Mouse (Mus musculus) right cerebral cortex, postnatal 4 days (tissue): Measurements from ENCODE around the gene C5ar1.

Experiments used
- DNase-seq: peaks from one replicate; pipeline ENCODE4 v3.0.0-alpha.2; 2022

C5ar1 gene

DNA sequence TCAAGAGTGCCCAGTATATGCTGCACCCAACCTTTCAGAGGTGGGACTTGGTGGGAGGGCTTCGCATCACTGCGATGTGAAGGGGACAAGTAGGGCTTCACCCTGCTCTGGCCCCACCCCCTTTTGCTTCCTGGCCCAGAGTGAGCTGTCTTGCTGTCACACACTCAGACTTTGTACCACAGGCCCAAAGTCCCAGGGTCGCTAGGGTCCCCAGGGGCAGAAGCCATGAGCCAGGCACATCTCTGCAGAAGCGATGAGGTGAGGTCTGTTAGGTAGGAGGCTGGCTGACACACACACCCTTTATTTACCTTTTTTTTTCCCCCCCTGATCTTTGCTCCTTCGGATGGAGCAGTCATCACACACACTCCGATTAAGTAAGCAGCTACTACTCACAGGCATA lies 46.1 kb downstream of the C5ar1 start:
- no peak for DNase-seq

DNA sequence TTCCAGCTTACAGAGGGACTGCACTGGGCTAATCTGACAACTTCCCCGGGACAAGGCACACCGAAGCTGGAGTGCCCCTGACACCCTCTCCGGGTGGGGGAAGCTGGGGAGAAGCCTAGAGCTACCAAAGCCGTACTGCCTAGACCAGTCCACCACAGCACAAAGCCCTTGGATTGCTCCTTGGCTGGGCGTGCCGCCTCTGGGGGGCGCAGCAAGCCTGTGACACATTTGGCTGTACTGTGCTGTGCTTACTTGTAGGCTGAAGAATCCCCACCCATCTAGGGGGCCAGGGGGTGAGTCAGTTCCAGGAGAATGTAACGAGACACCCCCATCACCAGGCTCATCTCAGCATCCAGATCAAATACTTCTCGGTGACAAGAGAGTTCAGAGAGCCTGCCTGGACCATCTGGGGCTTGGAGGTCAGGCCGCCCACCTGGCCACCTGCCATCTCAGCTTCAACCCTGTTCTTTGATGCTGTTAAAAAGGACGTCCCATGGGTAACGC lies 48.4 kb downstream of the C5ar1 start:
- no peak for DNase-seq

DNA sequence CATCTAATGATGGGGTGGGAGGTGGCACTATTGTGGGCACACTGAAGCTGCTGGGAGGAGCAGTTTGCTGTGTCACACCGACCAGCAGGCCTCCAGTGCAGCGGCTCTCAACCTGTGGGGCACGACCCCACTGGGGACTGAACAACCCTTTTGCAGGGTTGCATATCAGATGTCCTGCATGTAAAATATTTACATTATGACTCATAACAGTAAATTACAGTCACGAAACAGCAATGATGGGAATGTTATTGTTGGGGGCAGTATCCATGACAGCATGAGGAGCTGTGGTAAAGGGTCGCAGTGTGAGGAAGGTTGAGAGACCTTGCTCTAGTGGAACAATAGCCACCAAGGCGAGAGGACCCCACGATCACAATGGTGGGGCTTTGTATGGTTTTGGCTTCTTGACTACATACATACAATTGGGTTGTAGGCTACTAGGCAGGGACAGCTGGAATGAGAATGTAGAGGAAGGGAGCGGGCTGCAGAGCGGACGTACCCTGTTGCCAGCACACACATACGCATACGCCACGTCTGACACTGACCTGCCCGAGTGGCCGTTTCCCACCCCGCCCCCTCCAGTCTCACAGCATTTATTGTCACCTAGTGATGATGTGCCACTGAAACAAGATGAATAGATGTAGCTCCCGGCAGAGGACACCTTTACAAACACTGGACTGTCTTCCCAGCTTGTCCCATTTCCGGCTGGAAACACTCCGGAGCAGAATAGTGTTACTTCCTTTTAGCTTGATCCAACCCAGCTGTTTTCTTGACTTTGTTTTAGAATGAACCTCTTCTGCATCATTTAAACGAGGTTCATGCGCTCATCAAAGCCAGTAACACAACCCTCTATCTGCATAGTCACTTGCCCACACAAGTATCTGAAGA lies 50.3 kb downstream of the C5ar1 start:
- no peak for DNase-seq

- no peak for DNase-seq
Observed at GRCm38 (mm10) chr7:16207496-16207895, 51.8 kb downstream of the C5ar1 start.

DNA sequence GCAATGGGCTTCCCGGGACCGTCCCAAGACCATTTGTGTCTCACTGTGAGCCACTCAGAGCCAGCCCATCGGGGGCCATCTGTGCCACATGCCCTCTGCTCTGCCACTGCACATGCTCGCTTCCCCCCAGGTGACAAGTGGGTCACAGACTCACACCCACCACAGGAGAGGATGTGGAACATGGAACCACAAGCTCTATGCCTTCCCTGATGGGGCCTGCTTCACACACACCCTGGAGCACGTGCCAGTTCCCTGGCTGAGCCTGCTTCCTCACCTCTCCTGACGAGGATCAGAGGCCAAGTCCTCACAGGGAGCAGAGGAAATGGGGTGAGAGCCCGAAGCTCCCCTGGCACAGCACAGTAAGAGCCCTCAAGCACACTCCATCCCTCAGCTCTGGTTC lies 52.3 kb downstream of the C5ar1 start:
- no peak for DNase-seq

DNA sequence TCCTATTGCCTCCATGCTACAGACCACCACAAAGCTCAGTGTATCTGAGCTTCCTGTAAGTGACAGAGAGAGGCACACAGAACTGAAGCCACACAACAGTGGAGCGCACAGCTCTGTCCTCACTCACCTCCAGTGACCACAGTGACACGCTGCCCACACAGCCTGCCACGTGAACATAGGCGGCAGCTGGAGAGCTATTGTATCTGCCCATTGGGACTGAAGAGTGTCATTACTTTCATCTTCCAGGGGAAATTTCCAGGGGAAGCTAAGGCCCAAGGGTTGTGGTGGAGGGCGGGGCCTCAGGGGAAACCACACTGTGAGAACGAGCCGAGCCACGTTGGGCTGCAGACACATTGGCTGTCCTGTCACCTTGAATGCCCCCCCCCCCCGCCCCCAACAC lies 54.5 kb downstream of the C5ar1 start:
- no peak for DNase-seq

GRCm38 (mm10) chr7:16203505-16203903 lies 55.8 kb downstream of the C5ar1 start:
- no peak for DNase-seq

DNA sequence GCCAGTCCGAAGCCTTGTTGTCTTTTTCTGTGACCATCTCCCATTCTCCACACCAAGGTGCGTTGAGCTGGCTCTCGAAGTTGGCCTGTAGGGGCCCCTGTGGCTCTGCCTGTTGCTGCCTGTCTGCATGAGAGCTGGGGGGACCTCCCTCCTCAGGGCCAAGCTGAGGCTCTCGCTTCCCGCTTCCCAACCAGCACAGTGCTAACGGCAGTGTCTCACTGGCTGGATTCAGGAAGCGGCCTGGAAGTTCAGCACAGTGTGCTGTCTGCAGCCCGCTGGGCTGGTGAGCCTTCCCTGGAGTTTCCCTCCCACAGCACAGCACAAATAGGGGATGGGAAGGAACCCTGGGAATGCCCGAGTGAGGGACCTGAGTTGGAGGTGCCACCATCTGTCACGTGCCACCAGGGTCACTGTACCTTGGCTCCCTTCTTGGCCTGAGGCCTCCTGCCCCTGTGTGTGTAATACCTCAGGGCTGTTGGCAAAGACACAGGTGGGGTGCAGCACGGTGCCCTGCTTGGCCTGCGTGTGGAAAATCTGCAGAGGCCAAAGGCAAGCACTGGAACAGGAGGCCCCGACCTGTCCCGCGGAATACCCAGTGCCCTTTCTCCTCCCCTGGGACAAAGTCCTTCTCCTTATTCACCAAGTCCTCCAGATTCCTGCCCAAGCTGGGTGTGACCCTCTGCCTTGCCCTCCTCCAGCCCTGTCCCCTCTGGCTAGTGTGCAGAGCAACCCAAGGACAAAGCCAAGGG lies 56.4 kb downstream of the C5ar1 start:
- no peak for DNase-seq

GRCm38 (mm10) chr7:16201136-16201535 lies 58.2 kb downstream of the C5ar1 start:
- DNase-seq: no peak

GRCm38 (mm10) chr7:16198540-16198939 lies 60.8 kb downstream of the C5ar1 start:
- no peak for DNase-seq

DNA sequence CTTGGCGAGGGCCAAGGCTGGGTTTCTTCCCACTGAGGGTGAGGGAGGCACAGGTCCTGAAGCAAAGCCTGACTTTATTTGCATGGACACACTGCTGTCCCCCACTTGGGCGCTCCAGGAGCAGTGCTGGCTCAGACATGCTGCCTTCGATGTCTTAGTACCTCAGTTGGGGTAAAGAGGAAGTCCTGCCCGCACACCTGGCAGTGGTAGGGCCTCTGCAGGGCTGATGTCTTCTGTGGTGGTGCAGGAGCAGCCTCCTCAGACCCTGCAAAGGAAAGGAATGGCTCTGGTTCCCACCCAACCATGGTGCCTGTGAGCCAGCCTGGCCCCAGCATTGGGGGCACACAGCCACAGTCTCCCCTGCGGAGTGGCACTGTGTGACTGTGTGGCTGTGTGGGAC lies 62.2 kb downstream of the C5ar1 start:
- no peak for DNase-seq
